Mouse (Mus musculus) B cell, adult 2 months (primary cell): Measurements from ENCODE around the gene Dusp8.

Experiments used
- DNase-seq, 2 experiments: peaks; one replicate each; pipeline ENCODE4 v3.0.0; 2022

Gene Dusp8

GRCm38 (mm10) chr7:142084820-142085219 is 10.8 kb downstream of the Dusp8 start:
- DNase-seq, result no peak

DNA sequence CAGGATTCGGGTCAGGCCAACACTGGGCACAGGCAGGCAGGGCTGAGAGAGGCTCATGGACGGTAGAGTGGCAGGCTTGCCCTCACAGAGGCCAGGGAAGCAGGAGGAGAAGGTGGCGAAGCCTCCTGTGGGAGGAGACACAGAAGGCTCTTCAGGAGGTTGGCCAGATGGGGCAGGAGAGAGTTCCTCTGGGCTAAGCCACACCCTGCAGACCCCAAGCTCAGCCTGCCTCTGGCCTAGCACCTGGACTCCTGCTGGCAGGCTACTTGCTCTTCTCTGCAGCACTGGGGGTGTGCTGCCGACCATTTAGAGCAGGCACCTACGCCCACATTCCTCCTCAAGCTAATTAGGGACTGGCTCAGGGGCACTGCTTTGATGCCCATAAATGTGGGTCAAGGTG is 11.2 kb downstream of the Dusp8 start:
- DNase-seq, result no peak

DNA sequence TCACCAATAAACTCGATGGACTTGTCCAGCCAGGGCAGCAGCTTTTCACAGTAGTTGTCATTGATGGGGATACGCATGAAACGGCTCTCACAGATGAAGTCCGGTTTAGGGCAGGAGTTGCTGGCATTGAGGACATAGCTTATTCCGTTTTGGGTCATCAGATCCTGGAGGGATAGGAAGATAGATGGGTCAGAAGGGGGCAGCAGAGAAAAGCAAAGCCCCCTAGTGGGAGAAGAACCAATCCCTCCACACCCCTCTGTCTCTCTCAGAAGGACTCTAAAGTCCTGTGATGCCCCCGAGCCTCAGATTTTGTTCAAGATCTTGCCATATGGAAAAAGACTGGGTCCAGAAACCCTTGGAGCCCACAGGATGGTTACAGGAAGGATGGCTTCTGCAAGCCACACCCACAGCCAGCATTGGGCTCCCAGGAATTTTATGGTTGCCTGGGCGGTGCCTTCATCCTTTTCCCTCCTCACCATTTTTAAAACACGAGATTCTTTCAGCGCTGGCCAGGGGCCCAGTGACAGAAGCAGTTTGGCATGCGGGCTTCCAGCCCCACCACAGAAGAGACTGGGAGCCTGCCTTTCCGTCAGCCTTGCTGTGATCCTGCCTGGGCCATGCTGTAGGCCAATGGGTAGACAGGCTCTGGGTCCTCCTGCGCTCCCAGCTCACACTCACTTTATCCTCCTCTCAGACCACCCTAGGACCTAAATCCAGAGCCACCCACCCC is 11.9 kb downstream of the Dusp8 start:
- no peak for DNase-seq

DNA sequence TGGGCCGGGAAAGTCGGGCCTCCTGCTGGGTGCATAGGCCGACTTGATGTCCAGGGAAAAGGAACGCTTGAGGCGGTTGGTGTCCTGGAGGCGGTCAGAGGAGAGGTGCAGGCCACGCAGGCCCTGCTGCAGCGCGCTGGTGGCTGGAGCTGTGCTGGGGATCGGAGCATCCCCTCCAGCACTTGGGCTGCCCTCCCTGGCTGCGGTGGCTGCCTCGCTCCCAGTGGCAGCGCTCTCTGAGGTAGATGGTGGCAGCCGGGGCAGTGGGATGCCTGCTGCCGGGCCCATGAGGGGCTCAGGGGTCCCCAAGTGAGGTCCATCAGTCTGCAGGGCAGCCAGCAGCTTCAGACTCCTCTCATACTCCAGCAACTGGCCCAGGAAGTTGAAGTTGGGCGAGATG is 13.0 kb downstream of the Dusp8 start:
- no peak for DNase-seq

GRCm38 (mm10) chr7:142082179-142082578 is 13.5 kb downstream of the Dusp8 start:
- DNase-seq, result no peak

DNA sequence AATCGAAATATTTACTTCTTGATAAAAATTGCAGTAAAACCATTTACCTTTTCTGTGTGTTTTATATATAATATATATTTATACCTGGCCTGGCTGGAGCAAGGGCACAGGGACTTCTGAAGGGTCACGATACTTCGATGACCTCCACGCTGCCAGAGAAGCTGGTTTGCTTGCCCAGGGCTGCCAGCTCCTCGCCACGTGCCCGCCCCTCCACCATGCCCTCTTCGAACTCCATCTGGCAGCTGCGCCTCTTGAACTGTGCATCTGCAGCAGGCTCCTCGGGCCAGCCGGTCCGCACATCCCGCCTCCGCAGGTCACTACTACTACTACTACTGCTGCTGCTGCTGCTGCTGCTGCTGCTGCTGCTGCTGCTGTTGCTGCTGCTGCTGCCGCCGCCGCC is 13.9 kb downstream of the Dusp8 start:
- DNase-seq, result no peak

- DNase-seq, result no peak
These were observed 14.8 kb downstream of the Dusp8 start for GRCm38 (mm10) chr7:142080876-142081275.

GRCm38 (mm10) chr7:142079365-142079764 is 16.3 kb downstream of the Dusp8 start:
- no peak for DNase-seq

DNA sequence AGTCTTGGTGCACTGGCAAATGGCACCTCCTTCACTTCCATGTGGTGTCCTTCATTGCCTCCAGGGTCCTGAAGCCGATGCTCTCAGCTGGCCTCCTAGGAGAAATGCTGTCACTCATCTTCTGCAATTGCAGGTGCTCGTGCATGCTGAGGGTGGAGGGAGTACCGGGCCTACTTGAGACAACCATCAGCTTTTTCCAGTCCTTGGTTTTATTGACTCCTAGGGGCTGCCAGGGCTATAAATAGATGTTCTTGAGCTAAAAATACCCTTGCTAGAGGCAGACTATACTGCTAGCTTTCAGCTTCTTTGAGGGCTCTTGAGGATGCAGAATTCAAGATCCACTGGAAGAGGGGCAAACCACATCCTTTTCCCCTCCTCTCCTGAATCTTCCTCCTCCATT is 18.5 kb downstream of the Dusp8 start:
- DNase-seq, result no peak

DNA sequence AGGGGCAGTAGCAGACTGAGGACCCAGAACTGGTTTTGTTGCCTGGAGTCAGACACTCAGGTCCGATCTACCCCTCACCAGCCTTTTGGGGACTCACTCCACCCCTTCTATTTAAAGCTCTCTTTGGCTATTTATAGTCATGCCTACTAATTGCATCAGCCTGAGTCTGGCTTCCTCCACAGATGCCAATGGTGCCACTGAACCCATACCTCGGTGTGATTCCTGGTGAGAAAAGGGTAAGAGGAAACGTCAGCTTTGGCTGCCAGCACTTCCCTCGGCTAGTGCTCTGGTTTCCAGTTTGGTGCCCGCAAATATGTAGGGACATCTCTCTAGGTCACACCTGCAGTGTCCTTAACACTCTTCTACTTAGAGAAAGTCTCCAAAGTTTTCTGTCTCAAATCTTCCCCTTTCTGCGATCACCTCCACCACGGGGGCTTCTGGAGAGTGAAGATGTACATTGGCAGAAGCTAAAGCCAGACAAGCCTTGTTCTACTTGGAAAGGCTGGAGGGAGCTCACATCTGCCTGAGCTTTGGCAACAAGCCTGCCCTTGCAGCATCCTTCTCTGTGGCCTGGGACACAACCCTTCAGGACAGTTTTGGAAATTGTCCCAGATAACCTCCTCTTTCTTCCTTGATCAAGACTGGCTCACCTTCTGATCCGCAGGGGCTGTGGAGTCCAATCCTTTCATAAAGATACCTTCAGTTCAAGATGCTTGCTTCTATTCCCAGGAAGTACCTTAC is 21.3 kb downstream of the Dusp8 start:
- DNase-seq, result no peak

DNA sequence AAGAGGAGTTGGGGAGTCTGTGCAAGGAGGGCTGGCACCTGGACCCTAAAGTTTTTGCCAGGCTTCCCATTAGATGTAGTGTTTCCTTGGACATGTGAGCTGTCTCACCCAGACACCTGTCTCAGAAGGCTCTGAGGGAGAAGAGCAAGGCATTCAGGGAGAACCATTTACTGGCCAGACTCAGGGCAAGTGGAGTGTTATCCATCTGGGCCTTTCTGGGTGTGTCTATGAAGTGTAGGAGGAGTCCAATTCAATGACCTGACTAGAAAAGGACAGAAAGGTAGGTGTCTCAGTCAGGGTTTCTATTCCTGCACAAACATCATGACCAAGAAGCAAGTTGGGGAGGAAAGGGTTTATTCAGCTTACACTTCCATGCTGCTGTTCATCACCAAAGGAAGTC is 23.9 kb downstream of the Dusp8 start:
- DNase-seq, result no peak

- DNase-seq, result no peak
These were observed 24.4 kb downstream of the Dusp8 start for GRCm38 (mm10) chr7:142071212-142071578.

- DNase-seq, result peak; percentile 75 to 78
These were observed 25.0 kb downstream of the Dusp8 start for GRCm38 (mm10) chr7:142070458-142071211.

DNA sequence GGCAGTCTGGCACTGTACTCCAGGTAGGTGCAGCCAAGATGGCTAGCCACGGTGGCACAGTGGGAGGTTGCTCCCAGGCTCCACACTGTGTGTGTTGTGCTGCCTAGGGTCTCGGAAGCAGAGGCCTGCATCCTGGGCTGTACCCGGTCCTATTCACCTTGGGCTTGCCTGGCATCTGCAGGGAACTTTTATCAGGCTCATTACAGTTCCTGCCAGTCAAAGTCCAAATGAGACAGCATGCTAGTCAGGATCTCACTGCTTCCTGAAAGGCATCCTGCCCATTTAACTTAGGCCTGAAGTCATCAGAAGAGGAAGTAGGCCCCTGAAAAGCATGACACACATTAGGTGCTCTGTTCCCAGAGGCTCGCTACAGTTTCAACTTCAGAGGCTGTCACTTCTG is 27.2 kb downstream of the Dusp8 start:
- DNase-seq, result no peak

- DNase-seq, result peak; percentile 93 to 94
These were observed 34.6 kb downstream of the Dusp8 start, which contains the start of gene Mob2 for GRCm38 (mm10) chr7:142060931-142061565. Gene Mob2, minus strand, starts transcription at chr7:142061065.

GRCm38 (mm10) chr7:142060185-142060930 is 35.3 kb downstream of the Dusp8 start:
- DNase-seq, result no peak

DNA sequence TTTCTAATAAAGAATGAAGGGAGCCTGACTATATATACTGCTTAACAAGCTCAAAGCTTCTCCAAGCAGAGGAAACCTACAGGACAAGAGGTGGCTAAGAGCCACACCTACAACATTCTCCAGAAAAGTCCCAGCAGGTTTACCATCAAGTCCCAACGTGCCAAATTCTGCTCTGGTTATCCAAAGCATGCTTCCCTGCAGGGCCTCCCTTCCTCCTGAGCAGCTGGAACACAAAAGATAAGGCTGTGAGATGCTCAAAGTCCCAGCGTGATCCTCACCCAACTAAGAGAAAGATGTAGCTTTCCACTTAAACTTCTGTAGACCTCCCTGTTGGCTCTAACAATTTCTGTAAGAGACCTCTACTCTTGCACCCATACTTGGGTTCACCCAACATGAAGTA is 36.6 kb downstream of the Dusp8 start:
- no peak for DNase-seq

GRCm38 (mm10) chr7:142057121-142057520 is 38.5 kb downstream of the Dusp8 start:
- no peak for DNase-seq

DNA sequence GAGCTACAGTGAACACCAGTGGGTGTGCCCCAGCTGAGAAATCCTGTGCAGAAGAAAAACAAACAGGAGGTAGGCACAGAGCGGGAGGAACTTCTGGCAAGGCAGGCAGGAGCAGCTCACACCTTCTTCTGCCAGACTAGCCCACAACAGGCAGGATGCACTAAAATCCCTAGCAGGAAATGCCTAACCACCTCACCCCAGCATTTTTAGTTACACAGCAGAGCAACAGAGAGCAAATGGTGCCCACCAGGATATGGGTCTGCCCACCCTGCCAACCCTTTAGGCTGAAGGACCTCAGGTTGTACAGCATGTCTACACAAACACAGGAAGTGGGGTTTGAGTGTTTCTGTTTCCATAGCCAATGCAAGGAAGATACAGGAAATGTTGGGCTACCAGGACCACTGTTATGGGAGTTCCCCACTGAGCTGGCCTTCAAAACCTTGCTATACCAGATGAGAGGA is 39.0 kb downstream of the Dusp8 start:
- peak; percentile 8 to 12 for DNase-seq

- DNase-seq, result no peak
These were observed 40.2 kb downstream of the Dusp8 start for GRCm38 (mm10) chr7:142055431-142055830.

DNA sequence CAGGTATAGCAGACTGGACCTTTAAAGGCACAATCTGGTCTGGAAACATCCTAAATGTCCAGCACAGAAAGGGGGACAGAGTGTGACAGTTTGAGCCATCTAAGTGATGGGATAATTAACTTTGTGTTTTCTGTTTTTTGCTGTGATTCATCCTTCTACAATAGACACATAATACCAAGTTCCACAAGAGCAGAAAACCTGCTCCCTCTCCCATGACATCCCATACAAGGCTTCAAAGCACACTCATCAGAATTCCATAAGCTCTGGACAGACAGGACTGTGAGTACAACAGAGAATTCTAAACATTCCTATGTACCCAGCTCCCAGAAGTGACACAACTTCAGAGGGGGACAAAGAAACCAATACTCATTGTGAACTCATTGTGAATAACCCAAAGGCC is 45.1 kb downstream of the Dusp8 start:
- DNase-seq, result no peak

DNA sequence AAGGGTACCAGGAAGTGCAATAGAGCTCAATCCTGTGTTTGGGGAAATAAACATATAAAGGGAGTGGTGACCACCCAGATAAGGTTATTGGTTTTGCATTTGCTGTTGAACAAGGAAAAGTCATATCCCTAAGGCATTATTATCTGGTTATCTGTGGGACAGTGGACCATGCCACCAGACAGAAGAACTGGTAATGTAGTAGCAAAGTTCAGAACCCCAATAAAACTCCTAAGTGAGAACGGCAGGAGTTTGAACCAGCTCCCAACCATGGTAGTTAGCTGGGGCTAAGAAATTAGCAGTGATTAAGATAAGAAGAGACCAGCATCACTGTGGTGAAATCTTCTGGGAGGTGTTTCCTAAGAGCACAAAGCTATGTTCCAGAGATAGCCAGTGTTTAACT is 49.7 kb downstream of the Dusp8 start:
- DNase-seq, result no peak
